Mouse (Mus musculus) thymus, postnatal 4 days (tissue): ENCODE results near the gene Rps15a.

Experiments
- DNase-seq: peaks from one replicate; pipeline ENCODE4 v3.0.0; 2021

The Rps15a gene

GRCm38 (mm10) chr7:118115877-118116568 is at the start of gene Rps15a:
Gene Rps15a, minus strand, starts transcription at chr7:118116188.
- peak; percentile 97 for DNase-seq

- DNase-seq = no peak
These were observed 47.0 kb upstream of the Rps15a start for GRCm38 (mm10) chr7:118163006-118163405.

DNA sequence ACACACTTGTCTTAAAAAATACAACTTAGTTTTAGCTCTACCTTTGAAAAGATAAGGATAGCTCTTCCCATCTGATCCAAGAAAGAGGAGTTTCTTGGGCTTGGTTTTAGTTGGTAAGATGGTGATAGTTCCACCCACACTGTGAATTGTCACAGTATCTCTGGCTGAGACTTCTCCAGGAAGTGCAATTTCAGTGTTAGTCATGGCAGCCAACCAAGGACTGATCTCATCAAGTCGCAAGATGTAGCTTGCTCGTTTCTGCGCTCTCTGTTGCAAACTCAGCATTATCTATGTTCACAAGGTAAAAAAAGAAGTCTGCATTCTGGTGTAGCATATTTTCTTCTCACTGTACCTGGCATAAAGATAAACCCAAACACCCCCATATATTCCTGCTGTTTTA is 44.1 kb upstream of the Rps15a start:
- no peak for DNase-seq

- no peak for DNase-seq
These were observed 40.5 kb upstream of the Rps15a start for GRCm38 (mm10) chr7:118156461-118156860.

DNA sequence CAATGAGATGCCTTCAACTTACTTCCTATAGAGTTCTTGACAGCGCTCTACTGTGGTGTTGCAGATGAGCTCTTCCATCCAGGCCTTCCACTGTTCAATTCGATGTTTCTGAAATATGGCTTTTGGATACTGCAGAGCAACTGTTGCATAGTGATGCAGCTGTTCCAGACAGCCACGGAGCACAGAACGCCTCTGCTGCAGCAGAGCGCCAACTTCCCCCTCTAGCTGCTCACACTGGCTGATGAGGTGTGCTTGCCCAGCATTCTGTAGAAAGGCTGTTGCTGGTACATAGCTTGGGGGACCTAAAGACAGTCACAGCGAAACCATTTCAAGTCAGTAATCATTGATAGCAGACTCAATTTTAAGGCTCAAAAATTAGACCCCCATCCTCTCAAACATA is 38.2 kb upstream of the Rps15a start:
- no peak for DNase-seq

- no peak for DNase-seq
These were observed 27.6 kb upstream of the Rps15a start for GRCm38 (mm10) chr7:118143602-118144001.

DNA sequence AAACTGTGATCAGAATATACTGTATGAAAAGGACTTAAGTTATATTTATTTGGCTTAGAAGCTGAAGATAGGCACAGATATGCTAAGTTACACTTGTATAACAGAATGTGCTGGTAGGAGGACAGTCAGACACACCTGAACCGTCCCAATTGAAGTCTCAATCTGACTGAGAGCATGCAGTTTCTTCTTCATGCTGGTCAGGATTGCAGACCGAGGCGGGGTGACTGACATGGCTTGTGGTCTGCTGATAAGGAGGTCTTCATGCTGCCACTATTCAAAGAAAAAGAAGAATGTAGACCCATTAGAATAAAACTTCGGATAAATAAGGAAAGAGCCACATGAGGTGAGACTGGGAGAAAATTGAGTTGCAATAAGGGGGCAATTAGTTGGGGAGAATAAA is 27.1 kb upstream of the Rps15a start:
- DNase-seq = no peak

- no peak for DNase-seq
These were observed 25.3 kb upstream of the Rps15a start for GRCm38 (mm10) chr7:118141271-118141670.

- DNase-seq = no peak
These were observed 19.1 kb upstream of the Rps15a start for GRCm38 (mm10) chr7:118135128-118135527.

DNA sequence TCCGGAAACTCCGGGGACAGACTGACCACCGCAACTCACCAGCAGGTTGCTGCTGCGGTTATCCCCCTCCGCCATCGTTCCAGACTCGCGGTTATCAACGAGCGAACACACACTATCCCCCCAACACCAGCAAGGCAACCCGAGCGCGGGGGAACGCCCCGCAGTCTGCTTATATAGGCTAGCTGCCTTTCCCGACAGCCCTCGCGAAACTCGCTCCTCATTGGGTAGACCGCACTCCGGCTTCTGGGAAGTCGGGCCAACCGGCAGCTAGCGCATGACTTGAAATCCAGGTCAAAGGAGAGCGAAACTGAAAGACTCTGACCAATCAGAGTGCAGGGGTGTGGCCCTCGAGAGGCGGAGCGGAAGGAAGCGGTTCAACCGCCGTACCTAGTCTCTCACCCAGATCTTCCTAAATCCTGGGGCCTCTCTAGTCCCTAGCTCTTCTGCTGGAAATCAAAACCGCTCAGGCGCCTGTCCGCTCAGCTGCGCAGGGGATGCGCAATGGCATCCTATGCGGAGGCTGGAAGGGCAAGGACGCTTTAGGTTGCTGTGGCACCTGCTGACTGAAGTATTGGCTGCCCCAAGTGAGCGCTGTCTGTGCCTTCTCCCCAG is 13.5 kb upstream of the Rps15a start, which contains the start of gene Arl6ip1:
Arl6ip1 (minus strand) TSS at position 233 of the 612 bp plus-strand sequence.
- peak; percentile 95 for DNase-seq

DNA sequence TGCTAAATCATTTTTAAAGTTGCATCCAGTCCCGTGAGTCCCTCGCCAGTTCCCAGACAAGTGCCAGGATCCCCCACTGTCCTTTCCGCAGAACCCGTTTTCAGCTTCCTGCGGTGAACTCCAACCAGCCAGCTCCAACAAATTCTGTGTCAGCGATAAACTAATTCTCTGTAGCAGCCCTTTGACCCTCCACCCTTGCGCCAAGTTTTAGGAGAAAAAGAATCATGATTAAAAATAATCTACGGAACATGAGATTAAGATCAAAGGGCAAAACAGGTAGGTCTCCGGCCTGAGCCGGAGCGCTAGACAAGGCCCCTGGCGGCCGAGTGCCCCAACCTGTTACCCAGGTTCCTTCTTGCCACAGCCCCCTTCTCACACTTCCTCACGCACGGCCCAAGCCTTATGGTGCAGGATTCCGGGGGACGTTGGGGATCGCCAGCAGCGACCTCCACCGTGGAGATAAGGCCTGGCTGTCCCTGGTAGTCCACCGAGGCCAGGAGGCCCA is 13.0 kb upstream of the Rps15a start:
- DNase-seq = no peak

DNA sequence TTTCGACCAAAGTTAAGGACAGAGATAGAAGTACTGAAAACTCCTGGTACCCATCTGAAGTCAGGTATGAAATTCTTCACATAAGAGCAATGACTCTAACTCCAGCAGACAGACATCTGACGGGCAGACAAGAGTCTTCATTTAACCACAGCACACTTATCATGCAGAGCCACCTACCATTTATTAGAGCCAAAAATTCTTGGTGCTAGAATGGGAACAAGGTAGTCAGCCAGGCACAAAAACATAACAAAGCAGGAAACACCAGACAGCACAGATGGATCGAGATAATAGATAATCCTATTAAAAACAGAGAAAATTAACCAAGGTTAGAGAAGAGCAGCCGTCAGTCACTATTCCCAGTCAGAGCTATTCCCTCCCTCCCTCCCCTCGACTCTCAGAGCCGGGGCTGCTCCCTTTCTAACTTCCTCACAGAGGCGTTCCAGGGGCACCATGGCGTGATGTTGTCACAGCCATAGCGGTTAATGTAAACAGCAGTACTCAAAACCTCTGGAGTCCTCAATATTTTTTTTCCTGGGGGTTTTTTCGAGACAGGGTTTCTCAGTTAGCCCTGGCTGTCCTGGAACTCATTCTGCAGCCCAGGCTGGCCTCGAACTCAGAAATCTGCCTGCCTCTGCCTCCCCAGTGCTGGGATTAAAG is 10.4 kb upstream of the Rps15a start:
- DNase-seq = no peak

GRCm38 (mm10) chr7:118125736-118126135 is 9.7 kb upstream of the Rps15a start:
- DNase-seq = no peak

GRCm38 (mm10) chr7:118123512-118124411 is 7.8 kb upstream of the Rps15a start:
- no peak for DNase-seq

DNA sequence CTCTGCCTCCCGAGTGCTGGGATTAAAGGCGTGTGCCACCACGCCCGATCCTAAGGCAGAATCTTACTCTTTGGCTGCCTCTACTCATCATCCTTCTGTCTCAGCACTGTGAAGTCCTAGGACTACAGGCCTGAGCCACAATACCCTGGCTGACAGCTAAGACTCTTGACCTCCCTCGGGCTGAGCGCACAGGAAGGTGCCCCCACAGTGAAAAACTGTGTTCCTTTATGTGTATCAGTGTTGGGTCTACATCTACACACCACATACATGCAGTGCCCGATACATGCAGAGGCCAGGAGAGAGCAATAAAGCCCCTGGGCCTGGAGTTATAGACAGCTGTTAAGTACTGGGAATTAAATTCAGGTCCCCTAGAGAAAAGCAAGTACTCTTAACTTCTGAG is 6.2 kb upstream of the Rps15a start:
- DNase-seq = no peak

DNA sequence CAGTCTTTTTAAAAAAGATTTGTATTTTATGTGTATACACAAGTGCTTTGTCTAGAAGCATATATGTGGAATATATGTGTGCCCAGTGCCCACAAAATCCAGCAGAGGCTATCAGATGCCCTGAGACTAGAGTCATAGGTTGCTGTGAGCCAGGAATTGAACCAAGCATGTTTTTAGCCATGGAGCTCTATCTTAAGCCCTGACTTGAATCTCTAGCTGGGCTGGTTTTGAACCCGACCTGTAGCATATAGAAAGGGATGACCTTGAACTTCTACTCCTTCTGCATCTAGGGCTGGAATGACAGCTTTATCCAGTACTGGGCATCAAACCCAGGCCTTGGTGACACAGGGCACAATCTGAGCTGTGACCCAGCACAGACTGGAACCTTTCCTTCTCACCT is 4.7 kb upstream of the Rps15a start:
- DNase-seq = no peak

GRCm38 (mm10) chr7:118119946-118120345 is 4.0 kb upstream of the Rps15a start:
- peak; percentile 52 for DNase-seq

DNA sequence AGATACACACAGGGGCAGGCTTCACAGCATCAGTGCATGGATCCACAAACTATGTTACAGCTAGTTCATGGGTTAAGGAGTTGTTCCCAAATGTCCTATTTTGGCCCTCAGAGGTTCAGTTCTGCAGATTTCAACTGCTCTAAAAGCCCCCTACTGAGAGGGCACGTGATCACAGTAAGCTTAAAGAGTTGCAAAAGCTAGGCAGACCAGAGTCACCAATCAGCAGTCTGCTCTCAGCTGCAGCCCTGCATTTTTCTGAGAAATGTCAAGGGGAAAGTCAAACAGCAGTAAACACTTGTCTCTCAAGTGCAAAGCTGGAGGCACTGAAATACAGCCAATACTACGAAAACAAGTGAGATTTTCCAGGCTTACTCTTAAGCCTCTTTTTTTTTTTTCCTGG is 3.2 kb upstream of the Rps15a start:
- DNase-seq = peak; percentile 43

DNA sequence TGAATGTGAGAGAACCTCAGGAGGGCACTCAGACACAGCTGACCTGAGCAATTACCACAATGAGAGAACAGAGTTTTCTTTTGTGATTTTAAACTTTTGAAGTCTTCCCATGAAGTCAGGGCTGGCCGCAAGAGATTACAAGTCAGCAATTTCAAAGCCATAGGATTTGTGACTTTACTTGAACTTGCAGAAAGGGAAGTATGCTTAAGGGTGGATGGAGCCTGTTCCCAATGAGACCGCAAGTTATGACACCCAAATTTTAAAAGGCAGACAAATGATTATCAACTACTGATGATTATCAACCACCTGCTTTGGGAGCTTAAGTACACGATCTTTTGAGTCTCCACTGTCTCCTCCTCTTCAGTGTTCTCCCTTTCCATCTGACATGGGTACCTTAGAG is 2.4 kb upstream of the Rps15a start:
- no peak for DNase-seq

DNA sequence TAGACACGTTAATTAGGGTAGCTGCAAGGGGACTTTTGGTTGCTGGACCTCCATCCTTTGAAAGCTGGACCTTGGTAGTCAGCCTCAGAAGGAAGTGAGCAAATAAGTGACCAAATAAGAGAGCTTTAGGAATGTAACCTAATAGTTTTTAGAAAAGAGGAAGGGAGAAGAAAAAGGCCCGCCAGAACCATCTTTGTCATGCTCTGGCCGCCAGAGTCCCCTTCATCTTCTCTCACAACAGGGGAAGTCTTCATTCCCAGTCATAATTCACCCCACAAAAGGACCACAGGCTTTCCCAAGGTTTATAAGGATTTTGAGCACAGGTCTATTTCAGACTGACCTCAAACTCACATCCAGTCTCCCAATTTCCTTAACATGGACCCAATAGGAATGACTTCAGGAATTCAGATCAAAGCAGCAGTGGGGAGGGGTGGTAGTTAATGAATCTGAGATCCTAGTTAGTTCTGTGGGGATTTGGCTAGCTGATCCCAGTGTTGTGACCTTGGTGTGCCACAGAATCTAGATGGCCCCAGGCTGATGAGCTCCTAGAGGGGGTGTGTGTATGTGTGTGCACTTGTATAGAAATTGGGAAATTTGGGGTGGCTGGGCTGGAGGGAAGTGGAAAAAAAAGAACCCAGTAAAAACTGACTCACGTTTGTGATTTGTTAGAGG is 1.7 kb upstream of the Rps15a start:
- no peak for DNase-seq

GRCm38 (mm10) chr7:118116787-118117538 is 975 bp upstream of the Rps15a start:
- no peak for DNase-seq

DNA sequence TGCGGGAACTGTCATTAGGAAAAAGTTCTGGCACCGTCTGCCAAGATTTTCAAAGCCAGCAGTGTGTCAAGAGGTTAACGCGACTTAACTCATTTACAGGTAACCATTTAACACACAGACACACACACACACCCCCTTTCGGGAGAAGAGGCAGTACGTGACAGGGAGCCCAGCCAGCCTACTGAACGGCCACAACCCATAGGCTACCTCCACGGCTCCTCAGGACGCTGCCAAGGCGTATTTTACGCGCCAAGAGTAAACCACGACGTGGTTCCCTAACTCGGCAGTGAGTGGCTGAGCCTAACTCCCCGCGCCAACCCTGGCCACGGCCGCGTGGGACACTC is 483 bp downstream of the Rps15a start:
- DNase-seq = no peak
